Mouse (Mus musculus) stomach, embryonic 16.5 days (tissue): Measurements from ENCODE around the gene Fam169b. TPM values are rescaled to one million over a fixed set of nuclear protein-coding genes. Genes with fewer than 3 reads are reported as not detected.
A peak's percentile ranks its signal among the peaks of the same experiment; 100 is the strongest.
"Not testable (repeated sequence)": the region's sequence is repeated elsewhere in the genome, so short reads cannot be mapped to it uniquely, and the experiment has no call there.

Source experiments
- ATAC-seq: fragments of 200-750 bp; cut with Nextera tagmentation; 2 replicates; pipeline ENCODE4 v1.8.0; 2017; ENCODE audit warnings: moderate number of reproducible peaks, moderate TSS enrichment; ENCODE audit not compliant: insufficient read depth, low FRiP score
- H3K27ac ChIP-seq: fragments of 300-500 bp; sonication (generic); 2 replicates; pipeline ENCODE4 v1.5.1; 2014; ENCODE audit warnings: low read length
- H3K27me3 ChIP-seq: fragments of 300-500 bp; sonication (generic); 2 replicates; pipeline ENCODE4 v1.6.1; 2014; ENCODE audit warnings: low read length, control low read depth, mixed read lengths; ENCODE audit not compliant: control insufficient read depth, insufficient read depth
- H3K36me3 ChIP-seq: fragments of 300-500 bp; sonication (generic); 2 replicates; pipeline ENCODE4 v1.6.1; 2014; ENCODE audit warnings: low read length; ENCODE audit not compliant: control insufficient read depth, insufficient read depth
- H3K4me1 ChIP-seq: fragments of 300-500 bp; sonication (generic); 2 replicates; pipeline ENCODE4 v1.6.1; 2014; ENCODE audit warnings: low read length, control low read depth, mixed read lengths; ENCODE audit not compliant: control insufficient read depth, insufficient read depth
- H3K4me2 ChIP-seq: fragments of 300-500 bp; sonication (generic); 2 replicates; pipeline ENCODE4 v1.6.1; 2014; ENCODE audit warnings: low read depth, low read length, mixed read lengths
- H3K4me3 ChIP-seq: fragments of 300-500 bp; sonication (generic); replicated peaks from 2 replicates; pipeline ENCODE4 v1.5.1; 2014; ENCODE audit warnings: mild to moderate bottlenecking, low read length
- H3K9ac ChIP-seq: fragments of 300-500 bp; sonication (generic); 2 replicates; pipeline ENCODE4 v1.6.1; 2014; ENCODE audit warnings: low read length
- H3K9me3 ChIP-seq: fragments of 300-500 bp; sonication (generic); replicated peaks from 2 replicates; pipeline ENCODE4 v1.6.1; 2016; ENCODE audit warnings: low read length, control low read depth; ENCODE audit not compliant: control insufficient read depth
- WGBS: fragments of 180-500 bp; shearing (Covaris S2); extraction: QIAGEN DNeasy Blood & Tissue Kit; methylation state at CpG from one replicate; pipeline ENCODE4 v1.1.7; 2014; 5-methylcytosine and 5-hydroxymethylcytosine counted together
- polyA plus RNA-seq: library from polyadenylated mRNA; unstranded; fragments of >200 nt; fragmentation: Nextera tagmentation; extraction: Ambion mirVana; gene quantifications from 2 replicates; pipeline ENCODE4 v1.2.1, GENCODE M21; 2015

Gene Fam169b
- polyA plus RNA-seq, 1 experiment from 2014 or later: 0.37 TPM

DNA sequence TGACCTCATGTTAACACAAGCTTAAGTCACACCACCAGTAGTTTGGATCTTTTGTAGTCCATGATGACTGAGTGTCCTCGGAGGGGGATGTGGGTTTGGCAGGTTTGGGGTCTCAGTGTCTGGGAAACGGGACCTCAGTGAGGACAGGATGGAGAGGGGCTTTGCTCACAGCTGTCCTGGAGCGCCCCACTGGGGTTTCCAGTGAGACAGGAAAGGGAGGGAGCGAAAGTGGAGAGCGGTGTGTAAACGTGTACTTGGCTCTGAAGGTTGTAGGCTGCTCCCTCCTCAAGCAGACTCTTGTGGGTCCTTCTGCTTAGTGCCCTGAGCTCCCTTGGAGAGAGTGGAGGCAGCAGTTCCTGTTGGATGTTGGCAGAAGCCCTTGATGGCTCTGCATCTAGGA is 5.3 kb downstream of the Fam169b start:
- Histone ChIP-seq H3K4me2 (no peak overlapping the region), H3K9ac (no peak overlapping the region), H3K4me1 (peaks cover 4% of the 10 kb centered on the region; the same call in 1 of the 2 replicates), H3K9me3 (no peaks in the 10 kb centered on the region), H3K27ac (no peak overlapping the region), H3K36me3 (no peaks in the 10 kb centered on the region), H3K27me3 (peaks cover 3% of the 10 kb centered on the region; the same call in 1 of the 2 replicates), H3K4me3 (no peak overlapping the region)
- no peak for ATAC-seq
- 62% methylated on average over 6 of the region's 6 CpGs for WGBS

DNA sequence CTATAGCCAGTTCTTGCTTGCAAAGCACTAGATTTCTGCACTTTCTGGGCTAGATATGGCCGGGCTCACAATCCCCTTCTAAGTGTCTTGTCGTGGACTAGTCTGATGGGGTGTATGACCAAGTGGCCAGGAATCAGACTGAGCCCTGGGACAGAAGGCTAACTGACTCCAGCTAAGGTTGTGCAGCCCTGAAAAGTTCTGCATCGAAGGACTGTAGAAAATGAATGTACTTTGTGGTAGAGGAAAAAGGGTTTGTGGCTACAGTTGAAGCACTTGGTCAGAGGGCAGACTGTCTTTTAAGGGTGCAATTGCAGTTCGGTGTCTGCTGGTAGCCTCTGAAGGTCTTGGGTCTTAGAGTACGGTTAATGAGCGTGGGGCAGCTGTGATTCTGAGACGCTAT is 5.8 kb downstream of the Fam169b start:
- Histone ChIP-seq H3K9ac (no peak overlapping the region), H3K36me3 (no peaks in the 10 kb centered on the region), H3K4me3 (no peak overlapping the region), H3K4me2 (no peak overlapping the region), H3K27ac (no peak overlapping the region), H3K9me3 (no peaks in the 10 kb centered on the region), H3K4me1 (peaks cover 4% of the 10 kb centered on the region; the same call in 1 of the 2 replicates), H3K27me3 (peaks cover 3% of the 10 kb centered on the region; the same call in 1 of the 2 replicates)
- 83% methylated on average over 7 of the region's 7 CpGs for WGBS
- no peak for ATAC-seq

DNA sequence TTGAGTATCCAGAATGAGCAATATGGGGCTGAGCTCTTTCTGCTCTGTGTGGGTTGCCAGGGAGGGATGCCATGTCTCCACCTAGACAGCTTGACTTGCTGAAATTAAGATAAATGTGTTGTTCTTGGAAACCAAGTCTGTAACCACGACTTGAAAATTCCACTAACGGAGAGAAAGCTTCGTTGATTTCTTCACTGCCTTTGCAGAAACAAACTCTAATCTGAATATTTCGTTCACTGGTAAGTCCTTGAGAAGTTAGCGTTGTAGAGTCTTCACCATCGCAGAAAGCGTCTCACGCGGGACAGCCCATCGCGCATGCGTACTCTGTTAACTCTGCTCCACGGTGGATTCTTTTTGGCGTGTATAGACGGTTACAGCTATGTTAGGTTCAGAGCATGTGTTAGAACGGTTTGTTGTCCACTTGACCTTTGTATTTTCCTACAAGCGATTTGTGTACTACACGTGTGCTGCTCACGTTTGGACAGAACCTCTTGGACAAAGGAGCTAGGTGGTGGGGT is 6.8 kb downstream of the Fam169b start:
- Histone ChIP-seq H3K36me3 (no peaks in the 10 kb centered on the region), H3K27ac (no peak overlapping the region), H3K4me3 (no peak overlapping the region), H3K27me3 (peaks cover 3% of the 10 kb centered on the region; the same call in 1 of the 2 replicates), H3K9me3 (no peaks in the 10 kb centered on the region), H3K9ac (no peak overlapping the region), H3K4me1 (peaks cover 4% of the 10 kb centered on the region; the same call in 1 of the 2 replicates), H3K4me2 (no peak overlapping the region)
- no peak for ATAC-seq
- 86% methylated on average over 19 of the region's 19 CpGs for WGBS

DNA sequence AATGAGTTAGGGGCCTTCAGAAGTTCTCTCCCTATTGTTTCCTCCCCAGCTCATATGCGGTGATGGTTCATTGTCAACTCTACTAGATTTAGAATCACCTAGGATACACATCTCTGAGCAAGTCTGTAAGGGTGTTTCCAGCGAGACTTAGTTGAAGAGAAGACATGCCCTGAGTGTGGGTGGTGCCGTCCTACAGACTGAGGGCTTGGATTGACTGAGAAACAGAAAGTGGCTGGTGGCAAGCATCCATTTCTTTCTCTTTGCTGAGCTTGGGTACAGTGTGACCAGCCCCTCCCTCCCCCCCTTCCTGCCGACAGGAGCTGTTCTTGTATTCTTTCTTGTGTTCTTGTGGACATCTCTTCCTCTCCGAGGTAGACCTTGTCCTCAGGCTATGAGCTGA is 7.7 kb downstream of the Fam169b start:
- Histone ChIP-seq H3K4me3 (no peak overlapping the region), H3K27ac (no peak overlapping the region), H3K36me3 (no peaks in the 10 kb centered on the region), H3K4me2 (no peak overlapping the region), H3K9me3 (no peaks in the 10 kb centered on the region), H3K4me1 (peaks cover 2% of the 10 kb centered on the region; the same call in 1 of the 2 replicates), H3K27me3 (peaks cover 3% of the 10 kb centered on the region; the same call in 1 of the 2 replicates), H3K9ac (no peak overlapping the region)
- no peak for ATAC-seq
- 74% methylated on average over 5 of the region's 5 CpGs for WGBS

DNA sequence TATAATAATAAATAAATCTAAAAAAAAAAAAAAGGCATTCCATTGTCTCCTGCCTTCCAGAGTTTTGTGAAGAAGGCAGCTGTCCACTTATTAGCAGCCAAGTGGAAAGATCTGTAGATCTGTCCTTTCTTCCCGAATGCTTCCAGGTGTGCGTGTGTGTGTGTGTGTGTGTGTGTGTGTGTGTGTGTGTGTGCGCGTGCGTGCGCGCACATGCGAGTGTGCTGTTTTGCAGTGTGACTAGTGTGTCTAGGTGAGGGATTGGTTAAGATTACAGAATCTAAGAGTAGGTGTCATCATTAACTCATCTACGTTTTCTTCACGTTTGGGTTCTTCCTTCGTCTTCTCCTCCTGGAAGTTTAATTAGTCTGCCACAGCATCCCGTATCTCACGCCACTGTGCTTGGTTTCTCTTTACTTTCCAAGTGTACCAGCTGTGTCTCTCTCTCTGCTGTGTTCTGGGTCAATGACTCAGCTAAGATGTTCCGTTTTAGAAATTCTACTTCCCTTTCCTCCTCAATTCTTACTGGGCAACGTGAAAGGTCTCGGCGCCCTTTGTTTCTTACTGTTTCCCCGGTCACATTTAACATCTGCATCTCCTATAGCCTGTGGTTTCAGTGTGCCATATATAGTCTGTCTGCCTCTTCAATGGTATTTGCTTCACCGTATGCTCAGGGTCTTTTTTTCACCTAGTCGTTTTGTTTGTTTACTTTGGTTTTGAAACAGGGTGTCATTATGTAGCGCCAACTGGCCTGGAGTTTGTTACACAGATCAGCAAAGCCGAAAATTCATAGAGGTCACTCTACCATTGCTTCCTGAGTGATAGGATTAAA is 8.9 kb downstream of the Fam169b start:
- Histone ChIP-seq H3K9ac (no peak overlapping the region), H3K27ac (no peak overlapping the region), H3K27me3 (no peaks in the 10 kb centered on the region), H3K36me3 (no peaks in the 10 kb centered on the region), H3K9me3 (no peaks in the 10 kb centered on the region), H3K4me1 (no peaks in the 10 kb centered on the region; the same call in 1 of the 2 replicates), H3K4me2 (no peak overlapping the region), H3K4me3 (no peak overlapping the region)
- ATAC-seq: no peak
- WGBS: 78% methylated on average over 22 of the region's 22 CpGs

DNA sequence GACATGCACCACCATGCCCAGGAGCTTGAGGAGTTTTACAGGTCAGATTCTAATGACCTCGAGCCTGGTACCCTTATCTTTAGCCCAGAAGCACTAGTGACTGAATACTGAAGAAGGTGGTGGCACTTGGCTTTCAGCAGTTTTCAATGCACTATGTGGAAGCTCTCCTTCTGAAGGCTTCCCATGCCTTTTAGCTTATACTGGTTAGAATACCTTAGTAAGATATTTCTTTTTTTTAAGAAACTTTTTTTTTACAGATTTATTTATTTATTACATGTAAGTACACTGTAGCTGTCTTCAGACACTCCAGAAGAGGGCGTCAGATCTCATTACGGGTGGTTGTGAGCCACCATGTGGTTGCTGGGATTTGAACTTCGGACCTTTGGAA is 9.5 kb downstream of the Fam169b start:
- H3K27me3 ChIP-seq, ATAC-seq, H3K9ac ChIP-seq, H3K27ac ChIP-seq, H3K4me2 ChIP-seq, H3K4me3 ChIP-seq, H3K4me1 ChIP-seq, H3K36me3 ChIP-seq, H3K9me3 ChIP-seq: not testable (repeated sequence)
- 83% methylated on average over 4 of the region's 4 CpGs for WGBS

DNA sequence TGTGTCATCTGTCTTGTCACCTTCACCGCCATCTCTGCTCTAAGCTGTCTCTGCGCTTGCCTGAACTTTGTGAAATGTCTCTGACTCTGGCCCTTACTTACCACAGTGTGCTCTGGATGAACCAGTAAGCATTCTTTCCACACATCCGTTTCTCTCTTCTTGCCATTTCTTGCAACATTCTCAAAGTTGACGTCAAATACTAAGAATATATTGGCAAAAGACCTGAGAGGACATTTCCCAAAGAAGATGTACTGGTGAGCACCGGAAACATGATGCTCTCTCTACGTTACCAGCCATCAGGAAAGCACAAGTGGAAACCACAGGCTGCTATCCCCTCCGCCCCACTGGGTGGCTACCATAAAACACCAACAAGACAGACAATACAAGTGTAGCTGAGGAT is 10.1 kb downstream of the Fam169b start:
- Histone ChIP-seq H3K4me2 (no peak overlapping the region), H3K9ac (no peak overlapping the region), H3K27ac (no peak overlapping the region), H3K9me3 (no peaks in the 10 kb centered on the region), H3K4me3 (no peak overlapping the region), H3K27me3 (no peaks in the 10 kb centered on the region), H3K36me3 (no peaks in the 10 kb centered on the region), H3K4me1 (no peaks in the 10 kb centered on the region; the same call in 1 of the 2 replicates)
- no peak for ATAC-seq
- 88% methylated on average over 7 of the region's 7 CpGs for WGBS

DNA sequence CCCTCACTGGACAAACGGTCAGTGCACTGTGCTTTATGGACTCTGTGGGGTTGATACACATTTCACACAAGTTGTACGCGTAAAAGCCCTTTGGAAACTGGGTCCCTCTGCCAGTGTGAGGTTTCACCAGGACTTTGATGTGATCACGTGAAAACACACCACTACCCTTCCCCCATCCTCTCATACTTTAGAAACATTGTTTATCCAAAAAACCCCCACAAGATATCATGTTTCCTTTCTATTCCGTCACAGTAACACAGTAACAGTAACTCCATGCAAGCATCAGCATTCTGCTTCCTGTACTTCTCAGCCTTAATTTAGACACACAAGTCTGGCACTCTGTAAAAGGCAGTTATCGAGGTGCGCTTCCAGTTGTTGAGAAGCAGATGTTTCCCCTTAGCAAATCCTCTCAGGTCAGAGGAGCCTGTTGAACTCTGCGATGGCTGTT is 12.2 kb downstream of the Fam169b start:
- no peaks in the 10 kb centered on the region for H3K9me3 ChIP-seq
- H3K4me3 ChIP-seq: no peak overlapping the region
- peak; percentile 40; the same call in 1 of the 2 replicates for ATAC-seq
- H3K4me2 ChIP-seq: no peak overlapping the region
- 50% methylated on average over 8 of the region's 8 CpGs for WGBS
- no peak overlapping the region for H3K9ac ChIP-seq
- H3K27me3 ChIP-seq: no peaks in the 10 kb centered on the region
- H3K4me1 ChIP-seq: no peaks in the 10 kb centered on the region; the same call in 1 of the 2 replicates
- no peaks in the 10 kb centered on the region for H3K36me3 ChIP-seq
- H3K27ac ChIP-seq: no peak overlapping the region
